21 mouse cellular contexts compared by ENCODE assay signal in the genomic region with DNA sequence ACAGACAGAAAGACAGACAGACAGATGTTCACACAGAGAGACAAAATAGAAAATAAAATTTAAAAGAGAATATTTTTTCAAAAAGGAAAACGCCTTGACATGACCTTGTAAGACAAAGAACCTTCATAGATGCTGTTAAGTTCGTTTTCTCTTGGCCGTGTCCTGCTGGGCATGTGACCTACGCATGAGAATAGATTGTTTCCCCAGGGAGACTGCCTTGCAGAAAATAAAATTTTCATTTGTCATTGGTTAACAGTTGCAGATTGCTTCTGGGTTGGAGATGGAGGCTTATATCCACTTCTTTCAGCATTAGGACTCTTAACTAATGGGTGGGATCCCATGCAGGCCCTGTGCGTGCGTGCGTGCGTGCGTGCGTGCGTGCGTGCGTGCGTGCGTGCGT.
DNase-seq lines count a peak whose midpoint lies in the region; ATAC-seq and TF ChIP-seq lines count a peak whose summit lies in the region.
"Had no signal": no experiment of that assay in that cellular context is flagged by ENCODE, and none has a peak within 500 bp of the region (broad histone marks: within the 10 kb centered on the region; RNA-seq: fewer than 3 reads in every experiment).

No protein-coding gene starts in this region.

- 91% methylated on average over 16 of the region's 16 CpGs for WGBS in midbrain, embryonic 16.5 days
- WGBS in heart, embryonic 10.5 days, result 87% methylated on average over 16 of the region's 16 CpGs

- TF ChIP-seq POLR2A in testis, adult 2 months (IDR thresholded peaks at IDR 0.05; ENCODE audit: control insufficient read depth, low read depth, low read length), result no peak

- DNase-seq in testis, postnatal 10 days (ENCODE audit: low spot score), result no peak
- DNase-seq in R1 (ENCODE audit: low read depth, low spot score), result peak; percentile 50
- DNase-seq in testis, postnatal 14 days (ENCODE audit: low spot score), result peak; percentile 11
- no peak for DNase-seq in heart, embryonic 10.5 days (ENCODE audit: low spot score)
- DNase-seq: adrenal gland, adult 2 months; adrenal gland, postnatal 14 days; adrenal gland, postnatal 36 days; cerebellum, adult 11-12 months; cerebellum, adult 2 months; cerebellum, adult 9-10 months; cerebellum, postnatal 10 days; cerebellum, postnatal 25 days had no signal

- H3K9ac ChIP-seq in midbrain, embryonic 16.5 days (ENCODE audit: low read depth, low read length), result no peak overlapping the region
- H3K9ac ChIP-seq: embryonic facial prominence, embryonic 12.5 days; forebrain, embryonic 13.5 days; forebrain, embryonic 15.5 days had no signal

- no peak overlapping the region for H3K4me2 ChIP-seq in midbrain, embryonic 16.5 days (ENCODE audit: low read length)
- H3K4me2 ChIP-seq: embryonic facial prominence, embryonic 12.5 days; forebrain, embryonic 13.5 days; forebrain, embryonic 15.5 days had no signal

- peak overlapping the region; percentile 40; the same call in 1 of the 2 replicates for H3K4me3 ChIP-seq in testis, adult 2 months (ENCODE audit: control insufficient read depth, low read depth, low read length)
- no peak overlapping the region for H3K4me3 ChIP-seq in midbrain, embryonic 16.5 days (ENCODE audit: low read depth, low read length)
- H3K4me3 ChIP-seq in heart, embryonic 10.5 days, result no peak overlapping the region
- H3K4me3 ChIP-seq: embryonic facial prominence, embryonic 10.5 days; embryonic facial prominence, embryonic 12.5 days; forebrain, embryonic 13.5 days; forebrain, embryonic 15.5 days had no signal

- no peaks in the 10 kb centered on the region for H3K27me3 ChIP-seq in testis, adult 2 months (ENCODE audit: control insufficient read depth, insufficient read depth, low read length)
- H3K27me3 ChIP-seq in midbrain, embryonic 16.5 days (ENCODE audit: control insufficient read depth, insufficient read depth, low read depth, low read length), result no peaks in the 10 kb centered on the region
- no peaks in the 10 kb centered on the region for H3K27me3 ChIP-seq in heart, embryonic 10.5 days (ENCODE audit: insufficient read depth, poor library complexity, severe bottlenecking)
- H3K27me3 ChIP-seq: embryonic facial prominence, embryonic 12.5 days; forebrain, embryonic 13.5 days; forebrain, embryonic 15.5 days had no signal

- no peak for ATAC-seq in midbrain, embryonic 16.5 days
- ATAC-seq: activated CD4-positive, CD25-positive, alpha-beta regulatory T cell, adult 4 months; forebrain, embryonic 13.5 days; forebrain, embryonic 15.5 days; Patski had no signal

- no peak for TF ChIP-seq CTCF in testis, adult 2 months (IDR thresholded peaks at IDR 0.05; ENCODE audit: control insufficient read depth, insufficient read depth, insufficient replicate concordance, low read depth, low read length)

- H3K27ac ChIP-seq in testis, adult 2 months (ENCODE audit: control insufficient read depth, insufficient read depth, low read depth, low read length), result peak overlapping the region; percentile 36; the same call in 1 of the 2 replicates
- no peak overlapping the region for H3K27ac ChIP-seq in midbrain, embryonic 16.5 days (ENCODE audit: low read length)
- no peak overlapping the region for H3K27ac ChIP-seq in heart, embryonic 10.5 days
- H3K27ac ChIP-seq: embryonic facial prominence, embryonic 10.5 days; embryonic facial prominence, embryonic 12.5 days; forebrain, embryonic 13.5 days; forebrain, embryonic 15.5 days had no signal

- no peaks in the 10 kb centered on the region for H3K36me3 ChIP-seq in testis, adult 2 months (ENCODE audit: control insufficient read depth, insufficient read depth, low read length)
- no peaks in the 10 kb centered on the region for H3K36me3 ChIP-seq in midbrain, embryonic 16.5 days (ENCODE audit: control insufficient read depth, insufficient read depth, low read length)
- no peaks in the 10 kb centered on the region for H3K36me3 ChIP-seq in heart, embryonic 10.5 days
- H3K36me3 ChIP-seq: embryonic facial prominence, embryonic 10.5 days; embryonic facial prominence, embryonic 12.5 days; forebrain, embryonic 15.5 days; G1E had no signal

- H3K9me3 ChIP-seq in midbrain, embryonic 16.5 days (replicated peaks; ENCODE audit: control insufficient read depth, low read length, poor library complexity, severe bottlenecking), result no peaks in the 10 kb centered on the region
- no peaks in the 10 kb centered on the region for H3K9me3 ChIP-seq in heart, embryonic 10.5 days
- H3K9me3 ChIP-seq: embryonic facial prominence, embryonic 10.5 days; embryonic facial prominence, embryonic 12.5 days; forebrain, embryonic 13.5 days; forebrain, embryonic 15.5 days had no signal

- H3K4me1 ChIP-seq in testis, adult 2 months (ENCODE audit: control insufficient read depth, insufficient read depth, low read length), result peaks cover 3% of the 10 kb centered on the region; the same call in 1 of the 2 replicates
- H3K4me1 ChIP-seq in midbrain, embryonic 16.5 days (ENCODE audit: control insufficient read depth, insufficient read depth, low read length), result no peaks in the 10 kb centered on the region
- no peaks in the 10 kb centered on the region for H3K4me1 ChIP-seq in heart, embryonic 10.5 days
- H3K4me1 ChIP-seq: embryonic facial prominence, embryonic 10.5 days; embryonic facial prominence, embryonic 12.5 days; forebrain, embryonic 13.5 days; forebrain, embryonic 15.5 days had no signal

Comparison
In these comparisons a context has a peak if more than half of its experiments do, and no peak if none do; other contexts are left out.
1. DNase-seq: peak in R1 (single experiment) and testis, postnatal 14 days (single experiment); none in testis, postnatal 10 days (single experiment) and heart, embryonic 10.5 days (single experiment).